Mouse (Mus musculus) kidney, adult 18-20 months (tissue): ENCODE measurements around the gene Tbx3.

Experiments
- DNase-seq: peaks from one replicate; pipeline ENCODE4 v3.0.0; 2021

Gene Tbx3

DNA sequence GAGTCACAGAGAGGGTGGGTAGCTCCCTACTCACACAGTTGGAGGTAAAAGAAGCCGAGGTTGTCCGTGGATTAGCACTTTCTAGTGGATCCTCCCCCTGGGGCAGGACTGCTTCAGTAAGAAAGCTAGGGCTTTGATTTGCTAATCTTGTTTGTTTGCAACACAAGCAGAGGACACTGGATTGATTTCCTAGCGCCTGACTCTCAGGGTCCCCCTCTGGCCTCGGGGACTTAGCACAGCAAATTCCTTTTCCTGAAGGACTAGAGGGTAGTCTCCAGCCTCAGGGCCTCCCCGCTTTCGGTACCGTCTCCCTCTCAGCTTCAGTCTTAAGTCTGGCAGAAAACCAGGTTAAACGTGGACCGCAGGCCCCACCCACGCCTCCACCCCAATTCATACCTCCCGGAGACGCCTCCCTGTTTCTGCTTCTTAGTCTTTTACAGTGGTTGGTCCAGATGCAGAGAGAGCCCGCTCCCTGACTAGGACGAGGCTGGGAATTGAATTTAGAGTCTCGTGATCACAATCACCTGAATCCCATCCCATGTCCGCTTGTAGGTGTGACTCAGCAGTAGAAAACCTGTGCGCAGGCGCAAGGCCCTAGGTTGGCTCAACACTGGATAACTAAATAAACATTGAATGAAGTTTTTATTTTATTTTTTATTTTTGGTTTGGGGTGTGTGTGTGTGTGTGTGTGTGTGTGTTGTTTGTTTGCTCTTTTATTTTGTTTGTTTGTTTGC lies 39.5 kb downstream of the Tbx3 start:
- DNase-seq = no peak

- DNase-seq = no peak
These were observed 40.3 kb downstream of the Tbx3 start for GRCm38 (mm10) chr5:119710756-119711155.

GRCm38 (mm10) chr5:119711626-119712025 lies 41.2 kb downstream of the Tbx3 start:
- DNase-seq = no peak

- DNase-seq = peak; percentile 76
These were observed 42.3 kb downstream of the Tbx3 start for GRCm38 (mm10) chr5:119712679-119713246.

GRCm38 (mm10) chr5:119720471-119721265 lies 50.2 kb downstream of the Tbx3 start:
- DNase-seq = no peak

DNA sequence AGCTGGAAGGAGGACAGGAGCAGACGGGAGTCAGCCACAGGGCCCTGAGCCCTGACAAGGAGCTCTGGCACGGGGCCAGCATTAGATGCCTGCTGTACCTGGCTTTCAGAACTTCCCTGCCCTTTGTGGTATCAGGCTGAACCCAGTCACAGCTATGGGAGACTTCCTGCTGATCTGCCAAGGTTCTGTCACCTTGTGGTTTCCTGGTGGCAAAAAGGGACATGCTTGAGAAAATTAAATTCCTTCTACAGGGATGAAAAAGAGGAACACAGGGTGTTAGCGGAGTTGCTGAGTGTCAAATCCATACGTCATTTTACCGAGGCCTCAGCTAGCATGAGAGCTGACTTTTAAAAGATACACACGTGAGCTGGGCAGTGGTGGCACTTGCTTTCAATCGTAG lies 62.5 kb downstream of the Tbx3 start:
- DNase-seq = no peak
